Mouse (Mus musculus): ENCODE results near the gene Atg7. TPM values are rescaled to one million over a fixed set of nuclear protein-coding genes. Genes with fewer than 3 reads are reported as not detected.
A peak's percentile ranks its signal among the peaks of the same experiment; 100 is the strongest.

Gene Atg7
- polyA plus RNA-seq, 1 experiment from 2014 or later = 19.2 TPM

DNA sequence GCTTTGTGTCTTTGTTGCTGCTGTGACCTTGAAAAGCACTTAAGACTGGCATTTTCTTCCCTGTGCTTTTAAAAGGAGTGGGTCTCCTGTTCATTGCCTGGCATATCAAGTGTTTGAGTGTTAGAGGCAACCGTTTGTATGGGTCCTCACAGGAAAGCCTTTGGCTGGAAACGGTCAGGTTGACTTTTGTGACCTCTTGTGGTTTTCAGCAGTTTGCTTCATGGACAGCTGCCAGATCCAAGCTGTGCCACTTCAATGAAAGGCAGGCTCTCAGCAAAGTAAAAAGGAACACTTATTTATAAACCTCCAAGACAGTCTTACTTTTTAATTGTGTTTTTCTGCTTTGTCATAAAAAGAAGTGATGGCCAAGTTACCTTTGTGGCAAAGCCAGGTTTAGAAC, 47.8 kb downstream of the Atg7 start:
- Histone ChIP-seq H3K4me1 (no peaks in the 10 kb centered on the region), H3K4me3 (no peak overlapping the region), H3K9ac (no peak overlapping the region), H3K9me3 (no peaks in the 10 kb centered on the region), H3K27ac (no peak overlapping the region), H3K36me3 (peaks cover 4% of the 10 kb centered on the region), H3K27me3 (replicated peaks) (no peaks in the 10 kb centered on the region), H3K4me2 (replicated peaks) (no peak overlapping the region)
- no peak for ATAC-seq (ENCODE audit: low FRiP score, low read depth)
- 51% methylated on average over 2 of the region's 2 CpGs for WGBS

DNA sequence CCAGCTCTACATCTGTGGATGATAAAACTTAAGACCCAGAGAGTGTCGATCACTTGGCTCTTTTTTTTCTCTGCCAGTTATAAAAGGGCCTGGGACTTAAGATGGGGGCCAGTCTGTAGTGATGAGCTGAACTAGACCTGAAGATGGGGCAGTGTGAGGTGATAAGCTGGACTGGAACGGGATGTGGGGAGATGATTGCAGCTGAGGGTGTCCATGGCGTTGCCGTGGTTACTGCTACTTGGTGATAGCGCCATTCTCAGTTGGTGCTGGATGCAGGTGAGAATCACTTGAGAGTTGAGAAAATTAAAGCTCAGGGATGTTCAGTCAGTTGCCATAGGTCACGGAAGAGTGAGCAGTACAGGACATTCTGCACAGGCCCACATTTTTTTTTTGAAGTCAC, 48.6 kb downstream of the Atg7 start:
- no peaks in the 10 kb centered on the region for H3K4me1 ChIP-seq
- no peaks in the 10 kb centered on the region for H3K9me3 ChIP-seq
- H3K36me3 ChIP-seq = peaks cover 4% of the 10 kb centered on the region
- WGBS = 88% methylated on average over 6 of the region's 6 CpGs
- no peak overlapping the region for H3K4me2 ChIP-seq (replicated peaks)
- no peak overlapping the region for H3K27ac ChIP-seq
- no peak overlapping the region for H3K4me3 ChIP-seq
- ATAC-seq (ENCODE audit: low FRiP score, low read depth) = no peak
- no peaks in the 10 kb centered on the region for H3K27me3 ChIP-seq (replicated peaks)
- no peak overlapping the region for H3K9ac ChIP-seq

- WGBS = 90% methylated on average over 10 of the region's 10 CpGs
- ATAC-seq (ENCODE audit: low FRiP score, low read depth) = no peak
- H3K4me3 ChIP-seq = no peak overlapping the region
- no peak overlapping the region for H3K9ac ChIP-seq
- peaks cover 2% of the 10 kb centered on the region for H3K36me3 ChIP-seq
- no peaks in the 10 kb centered on the region for H3K27me3 ChIP-seq (replicated peaks)
- H3K27ac ChIP-seq = no peak overlapping the region
- H3K4me1 ChIP-seq = no peaks in the 10 kb centered on the region
- H3K4me2 ChIP-seq (replicated peaks) = no peak overlapping the region
- H3K9me3 ChIP-seq = no peaks in the 10 kb centered on the region
These were observed 49.8 kb downstream of the Atg7 start for GRCm38 (mm10) chr6:114692691-114693090.

DNA sequence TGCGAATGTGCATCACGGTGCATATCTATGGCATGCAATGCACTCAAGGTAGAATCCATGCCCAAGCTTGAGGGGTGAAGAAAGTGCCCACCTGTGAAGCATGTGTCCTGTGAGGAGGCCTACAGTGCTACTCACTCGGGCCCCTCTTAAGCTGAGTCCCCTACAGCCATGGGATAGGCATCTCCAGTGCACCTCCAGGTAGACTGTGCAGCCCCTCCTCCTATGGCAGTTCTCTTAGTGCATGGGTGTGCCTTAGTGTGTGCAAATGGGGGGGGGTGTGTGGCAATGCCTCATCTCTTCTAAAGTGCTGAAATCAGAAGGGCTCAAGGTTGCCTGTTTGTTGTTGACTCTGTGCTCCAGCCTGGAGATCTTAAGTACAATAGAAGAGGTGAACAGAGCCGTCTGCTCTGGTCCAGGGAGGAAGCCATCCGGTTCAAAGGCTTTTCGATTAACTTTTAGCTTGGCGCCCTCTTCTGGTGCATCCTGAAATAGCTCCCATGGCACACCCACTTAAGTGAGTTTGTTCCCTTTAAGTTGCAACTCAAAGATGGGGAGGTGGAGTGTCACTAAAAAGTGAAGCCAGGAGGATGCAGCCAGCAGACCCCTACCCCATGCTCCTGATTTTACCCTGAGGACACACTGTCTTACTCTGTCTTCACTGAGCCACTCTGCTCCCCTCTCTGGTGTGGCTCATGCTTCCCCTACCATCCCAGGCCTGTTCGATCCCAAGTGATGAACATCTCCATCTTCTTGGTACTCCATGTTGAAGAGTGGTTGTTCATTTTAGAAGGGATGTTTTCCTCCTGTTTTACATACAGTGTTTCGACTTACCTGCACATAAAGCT, 55.0 kb downstream of the Atg7 start:
- Histone ChIP-seq H3K4me3 (no peak overlapping the region), H3K36me3 (peaks cover 3% of the 10 kb centered on the region), H3K27ac (no peak overlapping the region), H3K9me3 (no peaks in the 10 kb centered on the region), H3K4me1 (no peaks in the 10 kb centered on the region), H3K9ac (no peak overlapping the region), H3K4me2 (replicated peaks) (no peak overlapping the region), H3K27me3 (replicated peaks) (no peaks in the 10 kb centered on the region)
- 46% methylated on average over 9 of the region's 9 CpGs for WGBS
- ATAC-seq (ENCODE audit: low FRiP score, low read depth) = 0 out of 2 replicates have a peak, but pooled peaks have one; percentile 58

- H3K27me3 ChIP-seq (replicated peaks) = no peaks in the 10 kb centered on the region
- no peak overlapping the region for H3K4me2 ChIP-seq (replicated peaks)
- 65% methylated on average over 5 of the region's 5 CpGs for WGBS
- H3K36me3 ChIP-seq = peaks cover 3% of the 10 kb centered on the region
- H3K9me3 ChIP-seq = no peaks in the 10 kb centered on the region
- ATAC-seq (ENCODE audit: low FRiP score, low read depth) = no peak
- H3K9ac ChIP-seq = no peak overlapping the region
- H3K4me1 ChIP-seq = no peaks in the 10 kb centered on the region
- H3K27ac ChIP-seq = no peak overlapping the region
- H3K4me3 ChIP-seq = no peak overlapping the region
These were observed 55.7 kb downstream of the Atg7 start for GRCm38 (mm10) chr6:114698578-114698977.

DNA sequence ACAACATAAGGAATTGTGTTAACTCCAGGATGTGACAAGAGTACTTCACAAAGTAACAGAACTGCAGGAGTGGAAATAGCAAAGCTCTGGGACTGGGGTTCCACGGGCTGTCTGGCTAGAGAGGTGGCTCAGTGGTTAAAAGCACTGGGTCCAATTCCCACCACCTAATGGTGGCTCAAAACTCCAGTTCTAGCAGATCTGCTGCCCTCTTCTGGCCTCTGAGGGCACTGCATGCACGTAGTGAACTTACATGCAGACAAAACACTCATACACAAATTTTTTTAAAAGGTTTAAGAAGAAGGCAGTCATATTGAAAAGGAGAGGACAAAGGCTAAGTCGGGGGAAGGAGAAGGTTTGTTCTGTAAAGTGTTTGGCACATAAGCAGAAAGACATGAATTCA, 57.8 kb downstream of the Atg7 start:
- Histone ChIP-seq H3K9me3 (no peaks in the 10 kb centered on the region), H3K4me1 (no peaks in the 10 kb centered on the region), H3K27me3 (replicated peaks) (no peaks in the 10 kb centered on the region), H3K27ac (no peak overlapping the region), H3K4me3 (no peak overlapping the region), H3K9ac (no peak overlapping the region), H3K4me2 (replicated peaks) (no peak overlapping the region), H3K36me3 (peaks cover 7% of the 10 kb centered on the region)
- ATAC-seq (ENCODE audit: low FRiP score, low read depth) = no peak
- 80% methylated on average over 3 of the region's 3 CpGs for WGBS

DNA sequence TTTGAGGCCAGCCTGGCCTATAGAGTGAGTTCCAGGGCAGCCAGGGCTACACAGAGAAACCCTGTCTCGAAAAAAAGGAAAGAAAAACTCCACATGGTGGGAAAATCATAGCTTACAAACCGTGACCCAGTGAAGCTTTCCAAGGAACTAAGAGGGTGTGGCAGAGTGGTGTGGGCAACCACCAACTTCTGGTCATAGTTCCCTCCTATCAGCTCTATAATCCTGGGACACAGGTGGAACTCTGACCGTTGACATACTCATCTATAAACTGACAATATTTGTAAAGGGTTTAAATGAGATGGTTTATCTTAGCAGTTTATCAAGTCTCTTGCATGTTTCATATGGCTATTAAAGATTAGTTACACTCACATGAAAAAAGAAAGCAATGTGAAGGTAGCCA, 64.1 kb downstream of the Atg7 start:
- no peak overlapping the region for H3K4me3 ChIP-seq
- no peak for ATAC-seq (ENCODE audit: low FRiP score, low read depth)
- no peak overlapping the region for H3K9ac ChIP-seq
- no peak overlapping the region for H3K4me2 ChIP-seq (replicated peaks)
- no peaks in the 10 kb centered on the region for H3K27me3 ChIP-seq (replicated peaks)
- H3K27ac ChIP-seq = no peak overlapping the region
- no peaks in the 10 kb centered on the region for H3K9me3 ChIP-seq
- H3K36me3 ChIP-seq = peaks cover 7% of the 10 kb centered on the region
- 88% methylated on average over 3 of the region's 3 CpGs for WGBS
- H3K4me1 ChIP-seq = no peaks in the 10 kb centered on the region

- H3K4me3 ChIP-seq = no peak overlapping the region
- ATAC-seq (ENCODE audit: low FRiP score, low read depth) = no peak
- no peak overlapping the region for H3K27ac ChIP-seq
- H3K4me2 ChIP-seq (replicated peaks) = no peak overlapping the region
- no peak overlapping the region for H3K9ac ChIP-seq
- peaks cover 20% of the 10 kb centered on the region for H3K4me1 ChIP-seq
- H3K27me3 ChIP-seq (replicated peaks) = no peaks in the 10 kb centered on the region
- 69% methylated on average over 4 of the region's 4 CpGs for WGBS
- no peaks in the 10 kb centered on the region for H3K9me3 ChIP-seq
- H3K36me3 ChIP-seq = no peaks in the 10 kb centered on the region
These were observed 69.5 kb downstream of the Atg7 start for GRCm38 (mm10) chr6:114712242-114713050.

DNA sequence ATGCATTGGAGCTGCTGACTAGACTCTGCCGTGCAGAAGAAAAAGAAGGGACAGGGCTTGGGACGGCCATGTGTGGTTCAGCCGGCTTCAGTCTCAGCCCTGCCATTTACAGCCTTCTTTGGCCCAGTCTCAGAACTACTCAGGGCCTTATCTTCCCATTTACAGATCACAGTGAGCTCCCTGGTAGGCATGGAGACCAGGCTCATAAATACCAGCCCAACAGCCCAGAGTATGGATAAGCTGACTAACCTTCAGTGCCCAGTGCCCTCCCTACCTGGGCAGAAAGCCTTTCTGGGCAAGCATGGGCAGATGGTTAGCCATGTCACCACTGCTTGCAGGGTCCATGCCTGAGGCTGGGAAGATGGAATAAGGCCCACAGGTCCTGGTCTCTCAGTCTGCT, 70.6 kb downstream of the Atg7 start:
- no peak overlapping the region for H3K9ac ChIP-seq
- 0 out of 2 replicates have a peak, but pooled peaks cover 3% of the 10 kb centered on the region for H3K36me3 ChIP-seq
- no peak for ATAC-seq (ENCODE audit: low FRiP score, low read depth)
- 54% methylated on average over 3 of the region's 3 CpGs for WGBS
- H3K27me3 ChIP-seq (replicated peaks) = no peaks in the 10 kb centered on the region
- no peak overlapping the region for H3K4me3 ChIP-seq
- H3K4me1 ChIP-seq = peaks cover 20% of the 10 kb centered on the region
- no peak overlapping the region for H3K27ac ChIP-seq
- no peaks in the 10 kb centered on the region for H3K9me3 ChIP-seq
- no peak overlapping the region for H3K4me2 ChIP-seq (replicated peaks)

- no peaks in the 10 kb centered on the region for H3K9me3 ChIP-seq
- H3K4me1 ChIP-seq = peaks cover 20% of the 10 kb centered on the region
- H3K4me2 ChIP-seq (replicated peaks) = no peak overlapping the region
- ATAC-seq (ENCODE audit: low FRiP score, low read depth) = no peak
- no peak overlapping the region for H3K4me3 ChIP-seq
- no peaks in the 10 kb centered on the region for H3K27me3 ChIP-seq (replicated peaks)
- no peak overlapping the region for H3K9ac ChIP-seq
- 33% methylated on average over 5 of the region's 5 CpGs for WGBS
- H3K27ac ChIP-seq = no peak overlapping the region
- H3K36me3 ChIP-seq = 0 out of 2 replicates have a peak, but pooled peaks cover 3% of the 10 kb centered on the region
These were observed 71.8 kb downstream of the Atg7 start for GRCm38 (mm10) chr6:114714654-114715053.

GRCm38 (mm10) chr6:114715289-114716030, 72.6 kb downstream of the Atg7 start:
- no peak overlapping the region for H3K4me2 ChIP-seq (replicated peaks)
- no peak for ATAC-seq (ENCODE audit: low FRiP score, low read depth)
- H3K9ac ChIP-seq = no peak overlapping the region
- peaks cover 20% of the 10 kb centered on the region for H3K4me1 ChIP-seq
- WGBS = 64% methylated on average over 7 of the region's 7 CpGs
- H3K27ac ChIP-seq = no peak overlapping the region
- H3K9me3 ChIP-seq = no peaks in the 10 kb centered on the region
- H3K4me3 ChIP-seq = no peak overlapping the region
- no peaks in the 10 kb centered on the region for H3K27me3 ChIP-seq (replicated peaks)
- 0 out of 2 replicates have a peak, but pooled peaks cover 3% of the 10 kb centered on the region for H3K36me3 ChIP-seq

GRCm38 (mm10) chr6:114719100-114719499, 76.2 kb downstream of the Atg7 start:
- Histone ChIP-seq H3K9ac (no peak overlapping the region), H3K4me3 (no peak overlapping the region), H3K36me3 (0 out of 2 replicates have a peak, but pooled peaks cover 3% of the 10 kb centered on the region), H3K4me2 (replicated peaks) (no peak overlapping the region), H3K27me3 (replicated peaks) (no peaks in the 10 kb centered on the region), H3K4me1 (peaks cover 19% of the 10 kb centered on the region), H3K9me3 (no peaks in the 10 kb centered on the region), H3K27ac (no peak overlapping the region)
- WGBS = 69% methylated on average over 5 of the region's 5 CpGs
- ATAC-seq (ENCODE audit: low FRiP score, low read depth) = no peak

Data from neural tube, embryonic 12.5 days (tissue).